Mouse (Mus musculus) forebrain, embryonic 12.5 days (tissue): Measurements from ENCODE around the gene Clcf1. TPM values are rescaled to one million over a fixed set of nuclear protein-coding genes. Genes with fewer than 3 reads are reported as not detected.
A peak's percentile ranks its signal among the peaks of the same experiment; 100 is the strongest.

Source experiments
- ATAC-seq: fragments of 200-750 bp; cut with Nextera tagmentation; 2 replicates; pipeline ENCODE4 v1.8.0; 2017; ENCODE audit warnings: moderate TSS enrichment; ENCODE audit not compliant: low FRiP score
- H3K27ac ChIP-seq: fragments of 300-500 bp; sonication (generic); 2 replicates; pipeline ENCODE4 v1.5.1; 2016; ENCODE audit warnings: mild to moderate bottlenecking
- H3K27me3 ChIP-seq: fragments of 300-500 bp; sonication (generic); 2 replicates; pipeline ENCODE4 v1.6.1; 2016; ENCODE audit warnings: mild to moderate bottlenecking
- H3K36me3 ChIP-seq: fragments of 300-500 bp; sonication (generic); replicated peaks from 2 replicates; pipeline ENCODE4 v1.6.1; 2016; ENCODE audit warnings: mild to moderate bottlenecking
- H3K4me1 ChIP-seq: fragments of 300-500 bp; sonication (generic); 2 replicates; pipeline ENCODE4 v1.6.1; 2016
- H3K4me2 ChIP-seq: fragments of 300-500 bp; sonication (generic); 2 replicates; pipeline ENCODE4 v1.6.1; 2016; ENCODE audit warnings: mild to moderate bottlenecking, moderate library complexity
- H3K4me3 ChIP-seq: fragments of 300-500 bp; sonication (generic); replicated peaks from 2 replicates; pipeline ENCODE4 v1.5.1; 2016; ENCODE audit warnings: mild to moderate bottlenecking
- H3K9ac ChIP-seq: fragments of 300-500 bp; sonication (generic); 2 replicates; pipeline ENCODE4 v1.6.1; 2016; ENCODE audit warnings: mild to moderate bottlenecking
- H3K9me3 ChIP-seq: fragments of 300-500 bp; sonication (generic); 2 replicates; pipeline ENCODE4 v1.6.1; 2016
- WGBS: fragments of 180-500 bp; shearing (Covaris S2); methylation state at CpG from one replicate; pipeline ENCODE4 v1.1.7; 2016; 5-methylcytosine and 5-hydroxymethylcytosine counted together
- polyA plus RNA-seq: library from polyadenylated mRNA; unstranded; fragments of >200 nt; fragmentation: Nextera tagmentation; extraction: Ambion mirVana; gene quantifications from 2 replicates; pipeline ENCODE4 v1.2.1, GENCODE M21; 2016

The Clcf1 gene
- 0.85 and 1.2 TPM in 2 replicates for polyA plus RNA-seq

DNA sequence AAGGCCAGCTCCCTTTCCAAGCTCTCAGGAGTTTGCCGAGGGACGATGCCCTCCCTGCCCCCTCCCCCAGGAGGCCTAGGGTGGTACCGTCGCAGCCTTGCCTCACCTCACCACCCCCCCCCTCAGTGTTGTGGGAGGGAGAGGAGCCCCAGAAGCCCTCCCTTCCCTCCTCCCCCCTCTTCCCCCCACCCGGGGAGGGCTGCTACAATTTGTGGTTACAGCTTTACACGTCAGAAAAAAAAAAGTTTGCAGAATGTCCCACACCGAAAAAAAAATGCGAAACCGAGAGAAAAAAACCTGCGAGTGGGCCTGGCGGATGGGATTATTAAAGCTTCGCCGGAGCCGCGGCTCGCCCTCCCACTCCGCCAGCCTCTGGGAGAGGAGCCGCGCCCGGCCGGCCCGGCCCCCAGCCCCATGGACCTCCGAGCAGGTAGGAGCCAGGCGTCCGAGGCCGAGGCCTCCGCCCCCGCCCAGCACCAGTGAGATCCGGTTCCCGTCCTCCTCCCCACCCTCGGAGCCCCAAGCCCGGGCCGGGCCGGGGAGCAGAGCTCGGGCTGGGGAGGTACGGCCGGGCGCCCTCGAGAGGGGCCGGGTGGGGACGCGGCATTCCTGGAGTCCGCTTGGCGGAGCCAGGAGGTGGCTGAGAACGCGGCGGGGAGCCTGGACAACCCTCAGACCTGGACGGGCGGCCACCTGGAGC, at the start of gene Clcf1, which contains the start of gene AC109138.7:
Gene Clcf1 (plus strand): TSS at position 168 of the 700 bp plus-strand sequence.
Gene AC109138.7 (plus strand): TSS at position 287 of the 700 bp plus-strand sequence.
- peak within 1 kb of the TSS; percentile 99 for H3K4me2 ChIP-seq
- peak; percentile 75 for ATAC-seq
- H3K9ac ChIP-seq, result peak within 1 kb of the TSS; percentile 73
- peaks cover 80% of the 10 kb centered on the region for H3K27me3 ChIP-seq
- peaks cover 52% of the 10 kb centered on the region for H3K4me1 ChIP-seq
- under 1% methylated on average over 45 of the region's 49 CpGs for WGBS
- H3K9me3 ChIP-seq, result no peaks in the 10 kb centered on the region
- H3K4me3 ChIP-seq, result peak within 1 kb of the TSS; percentile 60
- no peaks in the 10 kb centered on the region for H3K36me3 ChIP-seq
- H3K27ac ChIP-seq, result no peak within 1 kb of the TSS

DNA sequence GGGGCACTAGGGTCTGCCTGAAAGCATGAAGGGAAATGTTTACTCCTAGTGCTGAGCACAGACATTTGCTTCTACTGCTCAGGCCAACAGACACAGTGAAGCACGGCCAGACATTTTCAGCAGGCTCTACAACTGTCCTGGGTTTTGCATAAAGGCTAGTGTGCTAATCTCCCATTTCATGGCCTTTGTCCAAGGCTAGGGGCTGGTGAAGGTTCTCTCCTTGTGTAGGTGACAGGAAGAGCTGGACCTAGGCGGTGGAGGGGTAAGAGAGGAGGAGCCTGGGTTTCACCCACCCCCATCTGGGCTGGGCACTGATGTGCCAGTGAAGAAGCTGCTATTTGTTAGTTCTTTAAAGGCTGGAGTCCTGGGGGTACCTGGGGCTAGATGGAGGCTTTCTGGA, 49.3 kb upstream of the Clcf1 start:
- Histone ChIP-seq H3K9me3 (no peaks in the 10 kb centered on the region), H3K36me3 (peaks cover 16% of the 10 kb centered on the region), H3K4me3 (no peak overlapping the region), H3K27me3 (no peaks in the 10 kb centered on the region), H3K4me1 (peaks cover 15% of the 10 kb centered on the region), H3K27ac (no peak overlapping the region), H3K9ac (no peak overlapping the region), H3K4me2 (no peak overlapping the region)
- ATAC-seq, result no peak
- WGBS, result 64% methylated on average over 2 of the region's 2 CpGs

DNA sequence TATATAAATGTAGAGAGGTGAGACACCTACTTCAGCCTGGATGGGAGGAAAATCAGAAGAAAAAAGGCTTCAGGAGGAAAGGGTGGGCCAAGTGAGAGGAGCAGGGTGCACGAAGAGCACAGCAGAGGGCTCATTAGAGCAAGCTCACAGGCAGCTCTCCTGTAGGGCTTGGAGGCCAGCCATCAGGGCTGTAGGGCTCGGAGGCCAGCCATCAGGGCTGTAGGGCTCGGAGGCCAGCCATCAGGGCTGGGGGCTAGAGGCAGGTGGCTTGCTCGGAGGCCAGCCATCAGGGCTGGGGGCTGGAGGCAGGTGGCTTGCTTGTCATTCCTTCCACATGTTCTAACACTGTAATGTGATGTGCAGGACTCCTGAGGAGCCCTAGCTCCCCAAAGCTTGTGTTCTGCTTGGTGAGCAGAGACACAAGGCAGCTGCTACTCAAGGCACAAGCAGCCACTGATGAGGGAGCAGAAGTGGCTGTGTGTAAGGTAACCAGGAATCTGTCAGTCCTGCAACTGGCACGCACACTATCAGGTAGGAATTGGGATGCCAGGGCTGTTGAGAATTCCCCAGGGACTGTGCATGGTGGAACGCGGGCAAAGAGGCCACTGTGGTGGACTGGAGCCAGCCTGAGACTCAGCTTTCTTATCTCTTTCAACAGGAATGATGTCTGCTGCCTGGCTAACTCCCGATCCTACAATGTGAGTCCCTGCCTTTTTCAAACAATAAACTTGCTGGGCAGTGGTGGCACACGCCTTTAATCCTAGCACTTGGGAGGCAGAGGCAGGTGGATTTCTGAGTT, 47.2 kb upstream of the Clcf1 start:
- no peaks in the 10 kb centered on the region for H3K9me3 ChIP-seq
- peaks cover under 1% of the 10 kb centered on the region; the same call in 1 of the 2 replicates for H3K36me3 ChIP-seq
- peaks cover 21% of the 10 kb centered on the region for H3K4me1 ChIP-seq
- H3K27ac ChIP-seq, result no peak overlapping the region
- 77% methylated on average over 9 of the region's 9 CpGs for WGBS
- no peak overlapping the region for H3K4me3 ChIP-seq
- H3K27me3 ChIP-seq, result 0 out of 2 replicates have a peak, but pooled peaks cover 5% of the 10 kb centered on the region
- no peak for ATAC-seq
- H3K4me2 ChIP-seq, result no peak overlapping the region
- H3K9ac ChIP-seq, result no peak overlapping the region

DNA sequence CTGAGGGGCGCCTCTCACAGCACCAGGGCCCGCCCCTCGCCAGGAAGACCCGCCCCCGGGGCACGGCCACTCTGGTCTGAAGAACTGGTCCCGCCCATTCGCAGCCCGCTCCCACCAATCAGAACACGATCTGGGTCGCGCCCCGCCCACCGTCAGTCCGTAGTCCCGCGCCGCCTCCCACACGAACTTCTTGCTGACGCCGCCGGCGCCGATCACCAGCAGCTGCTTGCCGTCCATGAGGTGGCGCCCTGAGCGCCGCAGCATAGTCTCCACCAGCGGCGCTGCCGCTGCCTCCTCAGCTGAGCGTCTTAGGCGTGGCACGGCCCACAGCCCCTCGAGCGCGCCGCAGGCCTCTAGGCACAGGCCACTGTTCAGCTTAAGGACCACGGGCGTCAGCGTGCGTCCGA, 44.7 kb upstream of the Clcf1 start:
- under 1% methylated on average over 40 of the region's 43 CpGs for WGBS
- H3K9me3 ChIP-seq, result no peaks in the 10 kb centered on the region
- H3K36me3 ChIP-seq, result no peaks in the 10 kb centered on the region
- peak overlapping the region; percentile 84 for H3K9ac ChIP-seq
- peak; percentile 97 for ATAC-seq
- H3K27ac ChIP-seq, result peak overlapping the region; percentile 88
- 0 out of 2 replicates have a peak, but pooled peaks cover 5% of the 10 kb centered on the region for H3K27me3 ChIP-seq
- H3K4me2 ChIP-seq, result peak overlapping the region; percentile 80
- peak overlapping the region; percentile 43 for H3K4me3 ChIP-seq
- peaks cover 8% of the 10 kb centered on the region for H3K4me1 ChIP-seq

DNA sequence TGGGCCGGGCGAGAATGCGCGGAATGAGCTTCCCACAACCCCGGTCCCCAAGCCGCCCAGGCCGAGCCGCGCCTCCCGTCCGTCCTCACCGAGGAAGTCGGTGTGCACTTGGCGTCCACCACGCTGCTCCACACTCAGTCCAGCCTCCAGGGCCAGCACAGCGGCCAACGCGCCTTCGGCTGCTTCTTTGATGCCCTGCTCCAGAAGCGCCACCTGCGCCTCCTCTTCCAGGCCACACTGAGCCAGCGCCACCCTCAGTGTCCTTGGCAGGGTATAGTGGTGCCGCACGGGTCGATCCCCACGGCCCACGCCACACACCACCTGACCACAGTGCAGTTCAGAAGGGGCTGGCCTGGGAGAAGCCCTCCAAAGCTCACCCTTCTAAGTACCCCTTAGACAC, 44.2 kb upstream of the Clcf1 start:
- Histone ChIP-seq H3K4me3 (peak overlapping the region; percentile 43), H3K9ac (peak overlapping the region; percentile 84), H3K27me3 (0 out of 2 replicates have a peak, but pooled peaks cover 5% of the 10 kb centered on the region), H3K4me1 (peaks cover 8% of the 10 kb centered on the region), H3K4me2 (peak overlapping the region; percentile 80), H3K9me3 (no peaks in the 10 kb centered on the region), H3K36me3 (no peaks in the 10 kb centered on the region), H3K27ac (peak overlapping the region; percentile 88)
- WGBS, result 9% methylated on average over 27 of the region's 27 CpGs
- peak; percentile 56 for ATAC-seq

DNA sequence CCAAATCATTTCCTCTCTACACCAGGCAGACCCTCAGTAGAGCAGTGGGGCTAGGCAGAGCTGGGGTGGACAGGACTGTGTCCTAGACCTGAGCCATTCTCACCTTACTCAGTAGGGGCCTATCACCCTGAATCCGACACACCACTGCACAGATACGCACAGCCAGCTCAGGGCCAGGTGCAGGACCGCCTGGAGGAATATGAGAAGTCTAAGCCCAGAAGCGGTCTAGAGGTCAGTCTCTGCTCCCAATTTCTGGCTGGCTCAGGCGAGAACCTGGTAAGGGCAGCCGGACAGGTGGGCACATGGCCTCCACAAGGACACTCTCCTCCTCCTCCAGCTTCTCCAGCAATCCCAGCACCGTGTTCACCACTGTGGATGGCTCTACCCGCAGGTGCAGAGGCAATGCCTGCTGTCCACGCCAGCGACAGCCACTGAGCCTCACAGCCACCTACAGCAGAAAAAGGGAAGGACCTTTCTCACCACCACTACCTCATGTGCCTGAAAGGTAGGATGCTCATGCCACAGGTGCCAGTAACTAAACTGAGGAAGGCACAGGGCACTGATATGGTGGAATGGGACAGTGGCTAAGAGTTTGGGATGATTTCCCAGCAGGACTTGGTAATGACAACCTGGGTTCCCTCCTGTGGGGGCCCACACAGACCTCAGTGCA, 43.2 kb upstream of the Clcf1 start:
- Histone ChIP-seq H3K4me1 (peaks cover 18% of the 10 kb centered on the region), H3K27ac (no peak overlapping the region), H3K36me3 (no peaks in the 10 kb centered on the region), H3K27me3 (0 out of 2 replicates have a peak, but pooled peaks cover 5% of the 10 kb centered on the region), H3K4me2 (no peak overlapping the region), H3K9me3 (no peaks in the 10 kb centered on the region), H3K9ac (no peak overlapping the region), H3K4me3 (no peak overlapping the region)
- no peak for ATAC-seq
- 91% methylated on average over 10 of the region's 10 CpGs for WGBS

DNA sequence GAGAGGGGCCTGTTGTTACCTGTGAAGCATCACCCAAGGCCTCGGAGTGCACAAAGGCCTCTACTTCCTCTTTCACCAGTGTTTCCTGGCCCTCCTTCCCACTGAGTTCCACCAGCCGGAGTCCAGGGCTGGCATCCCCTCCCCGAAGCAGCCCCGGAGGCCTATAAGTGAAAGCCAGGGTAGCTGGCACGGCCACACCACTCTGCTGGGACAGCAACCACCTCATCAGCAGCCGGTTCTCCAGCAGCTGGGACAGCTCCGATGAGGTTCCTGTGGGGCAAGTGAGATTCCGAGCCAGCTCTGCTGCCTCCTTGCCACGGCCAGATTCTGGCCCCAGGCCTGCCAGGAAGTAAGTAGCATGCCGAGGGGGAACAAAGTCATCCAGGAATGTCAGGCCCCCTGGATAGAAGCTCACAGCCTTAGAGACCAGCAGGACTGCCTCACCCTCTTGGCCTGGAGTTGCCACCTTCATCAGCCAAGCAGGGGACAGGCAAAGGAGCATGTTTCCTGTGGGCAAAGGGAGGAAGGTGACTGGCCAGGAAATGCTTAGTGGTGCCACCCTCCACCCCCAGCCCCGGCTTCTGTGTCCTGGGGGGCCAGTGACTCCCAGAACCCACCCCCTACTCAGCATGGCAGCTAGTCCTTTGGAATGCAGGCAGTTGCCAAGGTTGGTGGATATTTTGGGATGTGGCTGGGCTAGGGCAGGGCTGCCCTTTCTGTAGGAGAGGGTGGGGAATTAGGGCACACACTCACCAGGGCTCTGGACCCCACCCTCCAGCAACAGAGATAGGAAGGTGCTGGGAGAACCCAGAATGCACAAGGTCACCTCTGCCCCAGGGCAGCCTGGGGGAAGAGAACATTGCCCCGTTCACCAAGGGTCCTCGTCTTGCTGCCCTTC, 42.4 kb upstream of the Clcf1 start:
- Histone ChIP-seq H3K27ac (no peak overlapping the region), H3K4me2 (no peak overlapping the region), H3K9me3 (no peaks in the 10 kb centered on the region), H3K36me3 (no peaks in the 10 kb centered on the region), H3K27me3 (0 out of 2 replicates have a peak, but pooled peaks cover 6% of the 10 kb centered on the region), H3K4me1 (peaks cover 18% of the 10 kb centered on the region), H3K9ac (no peak overlapping the region), H3K4me3 (no peak overlapping the region)
- ATAC-seq, result no peak
- WGBS, result 73% methylated on average over 13 of the region's 13 CpGs

DNA sequence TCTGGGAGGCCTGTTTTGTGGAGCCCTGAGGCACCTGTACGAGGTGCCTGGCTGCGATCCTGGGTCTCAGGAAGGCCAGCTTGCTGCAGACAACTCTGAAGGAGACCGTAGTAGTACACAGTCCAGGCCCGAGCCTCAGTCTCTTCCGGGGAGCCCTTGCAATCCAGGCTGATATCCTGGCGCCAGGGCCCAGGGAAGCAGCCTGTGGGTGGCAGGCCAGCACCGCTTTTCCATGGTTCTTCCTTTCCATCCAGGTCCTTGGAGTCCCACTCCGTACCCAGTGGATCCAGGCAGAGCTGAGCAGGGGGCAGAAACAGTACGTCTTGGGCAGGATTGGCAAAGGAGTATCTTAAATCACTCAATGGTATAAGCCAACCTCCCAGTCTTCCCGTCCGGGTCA, 41.1 kb upstream of the Clcf1 start:
- no peak overlapping the region for H3K27ac ChIP-seq
- WGBS, result 61% methylated on average over 11 of the region's 11 CpGs
- H3K4me1 ChIP-seq, result peaks cover 18% of the 10 kb centered on the region
- peaks cover 12% of the 10 kb centered on the region; the same call in 1 of the 2 replicates for H3K27me3 ChIP-seq
- no peak overlapping the region for H3K4me2 ChIP-seq
- H3K9ac ChIP-seq, result 0 out of 2 replicates have a peak overlapping the region, but pooled peaks have one; percentile 4
- no peak overlapping the region for H3K4me3 ChIP-seq
- no peaks in the 10 kb centered on the region for H3K9me3 ChIP-seq
- H3K36me3 ChIP-seq, result no peaks in the 10 kb centered on the region
- no peak for ATAC-seq

DNA sequence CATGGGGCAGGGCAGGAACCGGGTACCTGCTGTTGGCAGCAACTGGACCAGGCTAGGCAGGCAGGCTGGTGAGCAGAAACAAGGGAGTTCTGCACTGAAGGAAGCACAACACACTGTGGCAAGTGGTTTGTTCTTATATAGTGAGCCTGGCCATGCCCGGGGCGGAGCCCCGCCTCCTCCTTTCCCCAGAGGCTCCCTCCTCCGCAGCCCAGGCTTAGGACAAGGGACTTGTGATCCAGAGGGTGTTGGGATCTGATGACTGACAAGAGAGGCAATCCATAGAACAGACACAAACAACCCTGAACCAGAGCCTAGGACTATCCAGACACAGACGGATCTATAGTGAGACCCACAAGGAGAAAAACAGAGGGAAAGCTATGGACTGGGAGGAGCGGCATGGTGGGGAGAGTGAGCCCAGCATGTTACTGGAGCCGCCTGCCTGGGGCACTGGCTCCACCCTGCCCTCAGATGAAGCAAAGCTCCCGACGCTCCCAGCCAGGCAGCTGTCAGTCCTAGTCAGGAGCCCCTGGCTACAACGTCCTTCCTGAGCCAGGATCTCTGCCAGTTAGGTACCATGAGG, 38.6 kb upstream of the Clcf1 start, which contains the start of gene Carns1:
Gene Carns1 (minus strand): TSS at position 112 of the 580 bp plus-strand sequence.
- H3K27me3 ChIP-seq, result peaks cover 12% of the 10 kb centered on the region; the same call in 1 of the 2 replicates
- peaks cover 10% of the 10 kb centered on the region for H3K4me1 ChIP-seq
- no peak within 1 kb of the TSS for H3K27ac ChIP-seq
- H3K9me3 ChIP-seq, result no peaks in the 10 kb centered on the region
- H3K9ac ChIP-seq, result peak within 1 kb of the TSS; percentile 45
- H3K36me3 ChIP-seq, result no peaks in the 10 kb centered on the region
- peak within 1 kb of the TSS; percentile 40 for H3K4me2 ChIP-seq
- 3% methylated on average over 11 of the region's 11 CpGs for WGBS
- ATAC-seq, result peak; percentile 65; the same call in 1 of the 2 replicates
- H3K4me3 ChIP-seq, result 0 out of 2 replicates have a peak within 1 kb of the TSS, but pooled peaks have one; percentile 0

DNA sequence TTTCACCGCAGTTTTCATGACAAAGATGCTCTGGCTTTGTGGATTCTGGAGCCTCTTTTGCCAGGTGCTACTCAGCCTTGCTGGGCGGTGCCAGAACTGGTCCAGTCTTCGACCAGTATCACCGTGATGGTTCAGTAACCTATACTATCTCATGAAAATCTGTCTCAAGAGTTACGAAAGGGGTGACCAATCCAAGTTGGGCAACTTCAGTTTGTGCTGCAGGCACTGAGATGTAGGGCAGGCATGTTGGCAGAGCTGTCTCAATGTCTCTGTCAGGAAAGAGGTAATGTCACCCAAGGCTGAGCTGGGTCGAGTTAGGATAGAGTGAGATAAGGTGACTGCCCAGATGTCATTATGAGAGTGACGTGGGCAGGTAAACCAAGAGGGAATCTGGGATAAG, 33.6 kb upstream of the Clcf1 start:
- Histone ChIP-seq H3K27me3 (peaks cover 7% of the 10 kb centered on the region; the same call in 1 of the 2 replicates), H3K4me2 (no peak overlapping the region), H3K4me1 (peaks cover 11% of the 10 kb centered on the region), H3K9me3 (no peaks in the 10 kb centered on the region), H3K27ac (no peak overlapping the region), H3K4me3 (no peak overlapping the region), H3K36me3 (no peaks in the 10 kb centered on the region), H3K9ac (no peak overlapping the region)
- ATAC-seq, result no peak
- 84% methylated on average over 7 of the region's 7 CpGs for WGBS

DNA sequence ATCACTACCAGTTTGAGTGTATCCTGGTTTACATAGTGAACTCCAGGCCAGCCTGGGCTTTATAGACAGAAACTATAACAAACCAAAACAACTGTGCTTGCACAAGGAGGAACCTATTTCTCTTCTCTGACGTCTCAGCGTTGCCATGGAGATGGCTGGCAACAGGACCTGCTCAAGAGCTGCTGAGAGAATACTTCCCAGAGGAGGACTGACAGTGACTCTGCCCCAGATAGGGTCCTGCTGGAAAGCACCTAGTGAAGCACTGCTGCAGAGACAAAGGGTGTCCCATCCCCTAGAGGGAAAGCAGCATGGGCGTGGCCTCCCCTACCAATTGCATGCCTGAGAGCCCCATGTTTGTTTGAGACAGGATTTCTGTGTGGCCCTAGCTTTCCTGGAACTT, 32.1 kb upstream of the Clcf1 start:
- Histone ChIP-seq H3K9me3 (no peaks in the 10 kb centered on the region), H3K36me3 (no peaks in the 10 kb centered on the region), H3K27me3 (peaks cover 3% of the 10 kb centered on the region; the same call in 1 of the 2 replicates), H3K4me3 (no peak overlapping the region), H3K9ac (no peak overlapping the region), H3K4me1 (peaks cover 6% of the 10 kb centered on the region), H3K27ac (no peak overlapping the region), H3K4me2 (no peak overlapping the region)
- 48% methylated on average over 3 of the region's 3 CpGs for WGBS
- ATAC-seq, result no peak
